Mouse (Mus musculus): ENCODE results near the gene Mrpl22.
A peak's percentile ranks its signal among the peaks of the same experiment; 100 is the strongest.
"Not testable (repeated sequence)": the region's sequence is repeated elsewhere in the genome, so short reads cannot be mapped to it uniquely, and the experiment has no call there.

The Mrpl22 gene

GRCm38 (mm10) chr11:58180756-58181155 lies 9.3 kb downstream of the Mrpl22 start:
- DNase-seq (ENCODE audit: low spot score), result no peak

GRCm38 (mm10) chr11:58183579-58183978 lies 12.1 kb downstream of the Mrpl22 start:
- no peak for DNase-seq (ENCODE audit: low spot score)

- DNase-seq (ENCODE audit: low spot score), result no peak
These were observed 18.2 kb downstream of the Mrpl22 start for GRCm38 (mm10) chr11:58189675-58190074.

- no peak for DNase-seq (ENCODE audit: low spot score)
These were observed 21.9 kb downstream of the Mrpl22 start for GRCm38 (mm10) chr11:58193326-58193725.

- peak; percentile 30 for DNase-seq (ENCODE audit: low spot score)
These were observed 22.5 kb downstream of the Mrpl22 start for GRCm38 (mm10) chr11:58193860-58194520.

GRCm38 (mm10) chr11:58198663-58199062 lies 27.2 kb downstream of the Mrpl22 start:
- no peak for DNase-seq (ENCODE audit: low spot score)

- peak; percentile 61 for DNase-seq (ENCODE audit: low spot score)
These were observed 28.0 kb downstream of the Mrpl22 start, which contains the start of the genes Igtp and Irgm2 for GRCm38 (mm10) chr11:58199229-58200037. TSS of gene Igtp (plus strand) at chr11:58199556. TSS of gene Irgm2 (plus strand) at chr11:58199618.

- no peak for DNase-seq (ENCODE audit: low spot score)
These were observed 28.8 kb downstream of the Mrpl22 start for GRCm38 (mm10) chr11:58200226-58200625.

GRCm38 (mm10) chr11:58201052-58201451 lies 29.6 kb downstream of the Mrpl22 start:
- DNase-seq (ENCODE audit: low spot score), result no peak

GRCm38 (mm10) chr11:58210321-58210886 lies 38.9 kb downstream of the Mrpl22 start:
- DNase-seq (ENCODE audit: low spot score), result no peak

GRCm38 (mm10) chr11:58211062-58211681 lies 39.7 kb downstream of the Mrpl22 start:
- DNase-seq (ENCODE audit: low spot score), result no peak

GRCm38 (mm10) chr11:58211682-58212067 lies 40.2 kb downstream of the Mrpl22 start:
- no peak for DNase-seq (ENCODE audit: low spot score)

- no peak for DNase-seq (ENCODE audit: low spot score)
These were observed 42.3 kb downstream of the Mrpl22 start for GRCm38 (mm10) chr11:58213673-58214342.

GRCm38 (mm10) chr11:58214391-58215048 lies 43.1 kb downstream of the Mrpl22 start:
- peak; percentile 58 for DNase-seq (ENCODE audit: low spot score)

- DNase-seq (ENCODE audit: low spot score), result not testable (repeated sequence)
These were observed 43.6 kb downstream of the Mrpl22 start for GRCm38 (mm10) chr11:58215049-58215430.

GRCm38 (mm10) chr11:58215814-58216213 lies 44.4 kb downstream of the Mrpl22 start:
- no peak for DNase-seq (ENCODE audit: low spot score)

- no peak for DNase-seq (ENCODE audit: low spot score)
These were observed 45.4 kb downstream of the Mrpl22 start for GRCm38 (mm10) chr11:58216823-58217222.

GRCm38 (mm10) chr11:58223751-58224150 lies 52.3 kb downstream of the Mrpl22 start:
- DNase-seq (ENCODE audit: low spot score), result no peak

GRCm38 (mm10) chr11:58224313-58224712 lies 52.9 kb downstream of the Mrpl22 start:
- no peak for DNase-seq (ENCODE audit: low spot score)

- not testable (repeated sequence) for DNase-seq (ENCODE audit: low spot score)
These were observed 53.4 kb downstream of the Mrpl22 start for GRCm38 (mm10) chr11:58224872-58225271.

- DNase-seq (ENCODE audit: low spot score), result peak; percentile 90
These were observed 54.2 kb downstream of the Mrpl22 start for GRCm38 (mm10) chr11:58225655-58226054.
